Mouse (Mus musculus): Measurements from ENCODE around the gene Dbnl.
"Not testable (repeated sequence)": the region's sequence is repeated elsewhere in the genome, so short reads cannot be mapped to it uniquely, and the experiment has no call there.

The Dbnl gene

GRCm38 (mm10) chr11:5796939-5797338, 8.7 kb downstream of the Dbnl start:
- DNase-seq, result no peak

DNA sequence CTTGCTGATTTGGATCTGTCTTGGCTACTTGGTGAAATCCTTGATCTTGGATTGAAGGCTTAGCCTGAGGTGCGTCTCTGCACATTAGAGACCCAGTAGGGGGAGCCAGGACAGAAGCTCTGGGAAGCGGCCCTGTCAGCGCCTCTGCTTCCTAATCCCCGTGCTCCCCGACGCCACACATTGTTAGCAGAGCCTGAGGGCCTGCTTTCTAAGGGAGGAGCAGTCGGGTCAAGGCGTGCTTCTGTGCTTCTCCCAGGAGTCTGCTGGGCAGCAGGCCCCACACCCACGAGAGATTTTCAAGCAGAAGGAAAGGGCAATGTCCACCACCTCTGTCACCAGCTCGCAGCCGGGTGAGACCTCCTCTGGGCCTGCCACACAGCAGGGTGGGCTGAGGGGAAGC, 9.1 kb downstream of the Dbnl start:
- DNase-seq, result no peak

DNA sequence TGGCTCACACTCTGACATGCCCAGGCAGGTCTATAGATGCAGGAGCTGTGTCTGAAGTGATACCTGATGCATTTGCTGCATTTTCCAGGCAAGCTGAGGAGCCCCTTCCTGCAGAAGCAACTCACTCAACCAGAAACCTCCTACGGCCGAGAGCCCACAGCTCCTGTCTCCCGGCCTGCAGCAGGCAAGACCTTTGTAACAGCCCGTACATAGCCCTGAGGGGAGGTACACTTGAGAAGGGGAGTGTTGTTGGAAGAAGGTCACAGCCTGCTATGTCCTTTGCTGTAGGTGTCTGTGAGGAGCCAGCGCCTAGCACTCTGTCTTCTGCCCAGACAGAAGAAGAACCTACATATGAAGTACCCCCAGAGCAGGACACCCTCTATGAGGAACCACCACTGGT, 9.6 kb downstream of the Dbnl start:
- no peak for DNase-seq

- peak; percentile 68 for DNase-seq
Measured at GRCm38 (mm10) chr11:5799621-5800490, 11.6 kb downstream of the Dbnl start.

- no peak for DNase-seq
Measured at GRCm38 (mm10) chr11:5801511-5801910, 13.2 kb downstream of the Dbnl start.

GRCm38 (mm10) chr11:5802005-5802404, 13.7 kb downstream of the Dbnl start:
- no peak for DNase-seq

DNA sequence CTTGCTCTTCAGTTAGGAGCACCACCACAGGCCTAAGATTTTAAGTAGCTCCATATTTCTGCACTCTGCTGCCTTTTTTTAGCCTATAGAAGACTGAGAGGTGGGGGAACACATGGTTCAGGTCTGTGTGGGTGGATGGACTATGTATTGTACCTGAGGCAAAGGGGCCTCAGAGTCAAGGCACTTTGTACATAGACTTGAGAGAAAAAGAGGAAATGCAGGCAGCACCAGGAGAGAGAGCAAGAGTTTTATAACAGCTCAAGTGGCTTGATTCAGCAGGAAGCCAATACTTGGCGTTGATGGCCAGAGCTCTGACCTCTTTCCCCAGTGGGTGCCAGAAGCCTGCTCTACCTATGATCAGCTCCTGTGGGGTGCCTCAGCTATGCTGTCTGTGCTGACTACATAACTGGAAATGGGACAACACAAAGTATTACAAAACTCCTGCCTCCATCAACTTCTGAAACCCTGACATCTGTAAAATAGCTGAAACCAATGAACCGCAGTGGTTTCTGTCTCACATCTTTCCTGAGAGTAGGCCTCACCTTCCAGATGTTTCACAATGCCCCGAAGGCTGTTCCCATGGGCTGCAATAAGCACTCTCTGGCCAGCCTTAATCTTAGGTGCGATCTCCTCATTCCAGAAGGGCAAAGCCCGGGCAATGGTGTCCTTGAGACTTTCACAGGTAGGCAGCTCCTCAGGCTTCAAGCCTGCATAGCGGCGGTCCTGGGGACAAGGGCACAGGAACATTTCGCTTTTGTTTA, 14.3 kb downstream of the Dbnl start:
- DNase-seq, result no peak

DNA sequence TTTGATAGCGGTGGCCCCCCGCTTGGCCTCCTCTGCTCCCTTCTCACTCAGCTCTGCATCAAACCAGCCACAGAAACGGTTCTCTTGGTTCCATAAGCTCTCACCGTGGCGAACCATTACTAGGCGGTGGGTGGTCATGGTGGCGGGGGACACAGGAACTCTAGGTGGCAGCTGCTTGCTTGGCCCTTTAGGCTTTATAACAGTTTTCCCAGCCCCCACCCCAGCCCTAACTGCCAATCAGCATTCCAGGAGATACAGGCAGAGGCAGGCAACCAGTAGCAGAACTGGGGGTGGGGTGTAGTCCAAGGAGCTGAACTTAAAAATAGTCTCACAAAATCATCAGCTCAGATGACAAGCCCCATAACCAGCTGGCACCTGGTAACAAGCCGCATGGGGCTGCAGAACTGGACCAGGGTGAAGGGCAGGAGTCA, 15.3 kb downstream of the Dbnl start, which contains the start of gene Pgam2:
Gene Pgam2 (minus strand): TSS at position 183 of the 431 bp plus-strand sequence.
- DNase-seq, result no peak

- no peak for DNase-seq
Measured at GRCm38 (mm10) chr11:5804174-5804573, 15.9 kb downstream of the Dbnl start.

- no peak for DNase-seq
Measured at GRCm38 (mm10) chr11:5805711-5806110, 17.4 kb downstream of the Dbnl start.

DNA sequence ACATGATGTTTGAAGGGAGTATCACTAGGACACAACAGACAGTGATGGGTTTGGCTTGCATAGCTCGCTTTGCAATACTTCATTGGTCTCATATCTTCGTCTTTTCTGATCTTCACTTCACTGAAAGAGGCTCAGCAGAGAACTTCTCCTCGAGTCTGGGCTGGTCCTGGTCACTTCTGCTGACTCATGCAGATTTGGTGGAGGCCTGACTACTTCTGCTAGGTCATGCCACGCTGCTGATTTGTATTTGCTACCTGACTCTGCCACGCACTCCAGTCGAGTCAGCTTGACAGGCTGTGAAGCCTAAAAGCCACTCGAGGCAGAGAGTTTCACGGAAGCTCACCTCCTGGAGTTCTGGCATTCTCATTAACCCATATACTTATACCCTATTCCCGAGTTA, 19.7 kb downstream of the Dbnl start:
- DNase-seq, result no peak

GRCm38 (mm10) chr11:5809487-5809886, 21.2 kb downstream of the Dbnl start:
- not testable (repeated sequence) for DNase-seq

DNA sequence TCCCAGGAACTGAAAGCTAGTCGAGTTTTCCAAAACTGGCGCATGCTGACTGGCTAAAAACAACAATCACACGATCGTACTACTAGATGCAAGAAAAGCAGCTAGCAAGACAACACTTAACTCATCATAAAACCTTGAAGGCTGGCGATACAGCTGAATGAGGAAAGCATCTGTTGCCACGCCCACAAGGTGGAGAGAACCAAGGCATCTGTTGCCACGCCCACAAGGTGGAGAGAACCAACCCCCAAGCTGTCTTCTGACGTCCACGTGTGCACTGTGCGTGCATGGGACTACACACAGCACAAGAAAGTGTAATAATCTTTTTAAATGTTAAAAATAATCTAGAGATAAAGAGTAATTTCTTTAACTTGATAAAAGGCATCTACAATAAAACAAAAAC, 25.1 kb downstream of the Dbnl start:
- DNase-seq, result no peak

GRCm38 (mm10) chr11:5819223-5819622, 30.9 kb downstream of the Dbnl start:
- DNase-seq, result no peak

GRCm38 (mm10) chr11:5825432-5825831, 37.1 kb downstream of the Dbnl start:
- DNase-seq, result no peak

- DNase-seq, result no peak
Measured at GRCm38 (mm10) chr11:5827931-5828330, 39.6 kb downstream of the Dbnl start.

DNA sequence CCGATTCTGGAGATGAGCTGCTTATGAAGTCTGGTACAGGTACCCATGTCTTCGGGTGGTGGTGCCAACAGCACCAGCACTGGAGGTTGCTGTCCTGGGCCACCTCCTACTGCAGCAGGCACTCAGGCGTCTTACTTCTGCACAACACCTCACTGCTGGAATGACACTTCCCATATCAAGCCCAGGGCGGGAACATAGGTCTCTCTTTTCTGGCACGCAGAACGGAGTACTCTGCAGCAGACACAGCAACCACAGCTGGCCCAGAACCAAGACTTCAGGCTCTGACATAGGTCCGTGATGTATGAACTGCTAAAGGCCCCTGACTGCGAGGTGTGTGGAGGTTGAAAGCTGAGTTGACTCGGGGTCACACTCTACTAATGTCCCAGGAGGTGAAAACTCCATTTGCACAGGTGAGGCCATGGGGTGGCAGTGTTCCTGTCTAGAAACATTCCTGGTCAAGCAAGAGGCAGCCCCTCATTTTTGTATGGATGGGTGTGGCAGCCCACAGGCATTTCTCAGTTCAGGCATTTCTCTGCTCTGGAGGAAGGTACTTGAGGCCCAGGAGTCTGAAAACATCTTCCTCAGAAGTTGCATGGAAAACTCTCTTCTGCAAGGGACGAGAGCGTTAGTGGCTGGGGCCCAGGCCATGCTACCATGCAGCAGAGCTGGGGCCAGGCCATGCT, 40.4 kb downstream of the Dbnl start:
- DNase-seq, result no peak

GRCm38 (mm10) chr11:5829327-5829726, 41.0 kb downstream of the Dbnl start:
- DNase-seq, result no peak

DNA sequence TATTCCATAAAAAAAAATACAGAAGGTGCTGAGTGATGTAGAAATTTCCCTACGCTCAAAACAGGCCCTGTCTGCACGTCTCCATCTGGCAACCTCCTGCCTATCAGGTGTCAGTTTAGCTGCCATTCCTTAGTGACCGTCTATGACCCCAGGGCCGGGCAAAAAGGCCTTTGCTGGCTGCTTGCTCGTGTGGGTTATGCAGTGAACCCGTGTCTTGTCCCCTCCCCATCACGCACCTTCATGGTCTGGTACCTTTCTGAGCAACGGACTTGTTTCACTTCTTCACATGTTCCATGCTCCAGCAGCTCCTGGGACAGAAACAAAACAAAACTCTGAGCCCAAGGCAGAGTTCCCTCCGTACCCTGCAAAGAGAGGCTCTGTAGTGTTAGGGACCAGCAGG, 46.2 kb downstream of the Dbnl start:
- no peak for DNase-seq

- DNase-seq, result no peak
Measured at GRCm38 (mm10) chr11:5835057-5835456, 46.8 kb downstream of the Dbnl start.

DNA sequence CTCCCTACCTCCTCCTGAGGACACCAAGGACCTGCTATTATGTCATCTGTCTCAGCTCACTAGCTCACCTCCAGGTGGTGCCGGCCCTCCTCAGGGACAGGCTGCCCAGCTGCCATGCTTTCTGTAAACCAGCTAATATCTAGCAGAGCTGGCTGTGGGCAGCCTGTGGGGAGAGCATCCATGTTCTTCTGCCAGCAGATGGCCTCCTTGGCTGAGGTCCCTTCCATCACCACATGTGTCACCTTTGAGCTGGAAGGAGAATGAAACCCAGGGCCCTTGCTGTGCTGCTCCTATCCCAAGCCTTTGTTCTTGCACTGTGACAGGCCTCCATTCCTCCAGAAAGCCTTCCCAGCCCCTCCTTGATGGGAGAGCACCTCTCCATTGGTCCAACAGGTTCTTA, 47.8 kb downstream of the Dbnl start:
- DNase-seq, result no peak

DNA sequence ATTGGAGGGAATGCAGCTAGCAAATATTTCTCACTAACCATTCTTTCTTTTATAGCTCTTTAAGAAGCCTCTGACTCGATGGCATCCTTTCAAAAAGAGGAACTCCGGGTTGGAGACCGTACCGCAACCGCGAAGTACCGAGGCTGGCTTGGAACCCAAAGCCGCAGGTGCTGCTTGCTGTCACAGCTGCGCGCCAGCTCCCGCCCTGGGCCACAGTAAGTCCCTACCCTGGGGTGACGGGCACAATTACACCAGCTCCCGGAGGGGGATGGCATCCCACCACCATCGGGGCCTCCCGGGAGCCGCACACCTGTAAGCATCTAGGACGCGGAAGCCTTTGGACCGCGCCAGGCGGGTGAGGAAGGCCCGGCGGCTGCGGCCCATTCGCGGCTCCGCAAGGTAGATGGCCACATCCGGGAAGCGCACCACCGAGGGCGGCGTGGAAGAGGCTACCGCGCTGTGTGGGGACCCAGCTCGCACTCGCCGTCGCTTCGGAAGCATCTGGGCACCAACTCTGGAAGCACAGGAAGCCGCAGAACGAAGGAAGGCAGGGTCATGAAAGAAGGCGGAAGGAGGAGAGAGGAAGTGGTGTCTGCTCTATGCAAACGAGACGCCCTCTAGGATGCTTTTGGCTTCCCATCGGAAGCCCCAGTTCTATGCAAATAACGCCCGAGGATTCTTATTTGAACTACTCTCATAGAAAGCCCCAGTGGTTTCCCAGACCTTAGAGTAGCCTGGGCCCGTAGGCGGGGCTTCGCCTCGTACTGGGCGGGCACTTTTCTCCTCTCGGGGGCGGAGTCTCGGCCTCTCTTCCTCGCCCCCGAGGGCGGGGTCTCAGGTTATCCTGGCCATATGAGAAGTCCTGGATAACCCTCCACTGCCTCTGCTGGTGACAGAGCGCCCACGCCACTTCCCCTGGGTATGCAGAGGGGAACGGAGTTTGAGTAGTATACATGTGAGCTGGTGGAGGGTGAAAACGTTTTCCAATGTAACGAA, 49.3 kb downstream of the Dbnl start, which contains the start of gene Polm:
Gene Polm (minus strand): TSS at position 766 of the 996 bp plus-strand sequence.
- DNase-seq, result peak; percentile 93

All from lung, postnatal 14 days (tissue).